Mouse (Mus musculus) bone marrow, adult 2 months (tissue): ENCODE results near the gene Oprm1. TPM values are rescaled to one million over a fixed set of nuclear protein-coding genes. Genes with fewer than 3 reads are reported as not detected.

Experiments
- H3K27ac ChIP-seq: fragments of 200-500 bp; 2 replicates; pipeline ENCODE4 v1.5.1; 2012; ENCODE audit warnings: low read depth, mild to moderate bottlenecking, control low read depth, inconsistent platforms, low read length; ENCODE audit not compliant: control insufficient read depth, poor library complexity, insufficient read depth
- H3K4me1 ChIP-seq: fragments of 200-500 bp; 2 replicates; pipeline ENCODE4 v1.6.1; 2011; ENCODE audit warnings: low read length; ENCODE audit not compliant: control insufficient read depth, insufficient read depth
- H3K4me3 ChIP-seq: fragments of 200-500 bp; replicated peaks from 2 replicates; pipeline ENCODE3; 2011; ENCODE audit warnings: mild to moderate bottlenecking, low read depth, low read length, control low read depth; ENCODE audit not compliant: control insufficient read depth
- CTCF ChIP-seq: fragments of 200-500 bp; IDR thresholded peaks from 2 replicates; pipeline ENCODE4 v1.5.1; 2011; ENCODE audit warnings: low read length, control low read depth; ENCODE audit not compliant: control insufficient read depth, insufficient read depth
- POLR2A ChIP-seq: fragments of 200-500 bp; IDR thresholded peaks from 2 replicates; pipeline ENCODE4 v1.6.1; 2011; ENCODE audit warnings: low read depth, mild to moderate bottlenecking, control low read depth, low read length, borderline replicate concordance; ENCODE audit not compliant: control insufficient read depth
- WGBS: fragments of 180-500 bp; shearing (Covaris S2); methylation state at CpG from one replicate; pipeline ENCODE4 v1.1.7; 2018; 5-methylcytosine and 5-hydroxymethylcytosine counted together
- polyA plus RNA-seq: library from polyadenylated mRNA; stranded (reverse); fragments of >200 nt; gene quantifications from 2 replicates; pipeline ENCODE4 v1.2.4, GENCODE M21; 2011; ENCODE audit warnings: low replicate concordance; ENCODE audit not compliant: missing spikeins, insufficient read depth, insufficient read length

Oprm1 gene
- polyA plus RNA-seq, 1 experiment: not detected

- WGBS: 90% methylated on average over 1 of the region's 1 CpGs
- H3K4me1 ChIP-seq: no peaks in the 10 kb centered on the region
- no peak overlapping the region for H3K4me3 ChIP-seq
- no peak overlapping the region for H3K27ac ChIP-seq
- TF ChIP-seq POLR2A: no peak
- no peak for TF ChIP-seq CTCF
Observed at GRCm38 (mm10) chr10:7077971-7078370, 319.7 kb downstream of the Oprm1 start.

Other genes with a start within 250 kb of the Oprm1 start
- not detected in 2 replicates for gene Gm10945, start 3.3 kb downstream of the Oprm1 start, polyA plus RNA-seq